Comparison of ENCODE assay signal across 8 mouse cellular contexts in the genomic region with DNA sequence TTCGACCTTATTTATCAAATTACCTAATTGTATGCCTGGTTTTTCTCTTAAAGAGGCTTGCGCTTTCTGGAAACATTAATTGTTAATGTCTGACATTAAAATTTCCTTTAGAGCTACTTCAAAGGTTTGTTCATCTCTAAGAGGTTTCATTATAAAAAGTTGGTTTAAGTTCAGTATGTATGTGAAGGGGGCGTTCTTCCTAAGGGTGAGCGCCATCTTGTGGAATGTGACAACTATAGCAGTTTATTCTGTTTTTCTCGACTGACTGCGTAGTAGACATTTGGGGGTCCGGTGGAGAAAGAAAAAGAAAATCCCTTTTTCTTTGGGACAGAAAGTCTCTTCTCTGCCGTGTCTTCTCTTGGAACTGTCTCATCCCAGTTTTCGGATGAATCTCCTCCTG. TPM values are rescaled to one million over a fixed set of nuclear protein-coding genes. Genes with fewer than 3 reads are reported as not detected.
DNase-seq lines count a peak whose midpoint lies in the region.

No protein-coding gene starts in this region.

- intact Hi-C loops in left cerebral cortex, postnatal 4 days (cut with DNase I): loop anchor here (2.0 to 5.0 kb wide), 2 partner anchors 105 to 449 kb away; no protein-coding TSS in a partner anchor
- intact Hi-C loops in left cerebral cortex, postnatal 36 days (cut with DNase I): loop anchor here (2.0 kb wide), 1 partner anchor 105 kb away; no protein-coding TSS in a partner anchor

- DNase-seq in cerebellum, adult 8-10 months: peak; percentile 31
- no peak for DNase-seq in cerebellum, adult 11 months
- peak; percentile 27 for DNase-seq in left cerebral cortex, postnatal 4 days
- no peak for DNase-seq in left cerebral cortex, postnatal 36 days (ENCODE audit: low spot score in 2 of 2)
- DNase-seq in c-Kit-positive CD71-negative TER-119-negative erythroid progenitor cells, embryonic 14.5 days (ENCODE audit: low read depth): peak; percentile 38
- DNase-seq in lung, postnatal 10 days: peak; percentile 43
- no peak for DNase-seq in frontal cortex, postnatal 10 days (ENCODE audit: low spot score in 2 of 2)
- DNase-seq in adrenal gland, adult 8-10 months: no peak

RNA-seq across cellular contexts. Expression of a gene that starts 32.4 kb away (rescaled TPM):
- total RNA-seq in left cerebral cortex, postnatal 4 days (2021): 1 to 10 TPM; 9.5 to 9.9 TPM
- total RNA-seq in left cerebral cortex, postnatal 36 days (2021): 1 to 10 TPM; 8.0 to 8.4 TPM
- 10 to 100 TPM in 1 of 4 experiments, 1 to 10 TPM in 3; 3.3 to 11.1 (median 6.5) TPM for total RNA-seq in adrenal gland, adult 8-10 months (2022)

Comparison
In these comparisons a context has a peak if more than half of its experiments do, and no peak if none do; other contexts are left out.
1. DNase-seq: peak in cerebellum, adult 8-10 months (single experiment), left cerebral cortex, postnatal 4 days (single experiment), c-Kit-positive CD71-negative TER-119-negative erythroid progenitor cells, embryonic 14.5 days (single experiment) and lung, postnatal 10 days (single experiment); none in cerebellum, adult 11 months (single experiment), left cerebral cortex, postnatal 36 days (0 of 2), frontal cortex, postnatal 10 days (0 of 2) and adrenal gland, adult 8-10 months (single experiment).